Mouse (Mus musculus) retina, postnatal 7 days (tissue): ENCODE data around the gene Npepps.

Experiments
- DNase-seq: peaks from one replicate; pipeline ENCODE4 v3.0.0-alpha.2; 2012; ENCODE audit warnings: low read depth, low spot score

The Npepps gene

GRCm38 (mm10) chr11:97187764-97188642 lies 92.4 kb downstream of the Npepps start, which contains the start of gene Kpnb1:
Gene Kpnb1, minus strand, starts transcription at chr11:97187881.
- peak; percentile 97 for DNase-seq

- peak; percentile 89 for DNase-seq
These were observed 93.3 kb downstream of the Npepps start for GRCm38 (mm10) chr11:97186947-97187763.

GRCm38 (mm10) chr11:97185704-97186614 lies 94.5 kb downstream of the Npepps start:
- DNase-seq, result no peak

GRCm38 (mm10) chr11:97184875-97185274 lies 95.6 kb downstream of the Npepps start:
- no peak for DNase-seq

- DNase-seq, result no peak
These were observed 98.0 kb downstream of the Npepps start for GRCm38 (mm10) chr11:97182446-97182845.

GRCm38 (mm10) chr11:97181061-97181460 lies 99.4 kb downstream of the Npepps start:
- no peak for DNase-seq

GRCm38 (mm10) chr11:97178198-97178597 lies 102.2 kb downstream of the Npepps start:
- no peak for DNase-seq

- DNase-seq, result peak; percentile 37
These were observed 103.6 kb downstream of the Npepps start for GRCm38 (mm10) chr11:97176851-97177250.

- no peak for DNase-seq
These were observed 104.9 kb downstream of the Npepps start for GRCm38 (mm10) chr11:97175499-97175898.

GRCm38 (mm10) chr11:97160341-97160740 lies 120.1 kb downstream of the Npepps start:
- no peak for DNase-seq

- DNase-seq, result no peak
These were observed 123.4 kb downstream of the Npepps start for GRCm38 (mm10) chr11:97156999-97157398.
